Mouse (Mus musculus): Measurements from ENCODE around the gene Ddi2. TPM values are rescaled to one million over a fixed set of nuclear protein-coding genes. Genes with fewer than 3 reads are reported as not detected.

Ddi2 gene
- total RNA-seq, 2 experiments from 2014 or later = 35.0 to 37.6 TPM

GRCm38 (mm10) chr4:141636693-141637092, 86.5 kb downstream of the Ddi2 start:
- intact Hi-C loops (cut with DNase I; ENCODE audit: low total_unique reads) = no loop called here
- no peak for DNase-seq

GRCm38 (mm10) chr4:141635991-141636390, 87.2 kb downstream of the Ddi2 start:
- DNase-seq = no peak
- intact Hi-C loops (cut with DNase I; ENCODE audit: low total_unique reads) = no loop called here

GRCm38 (mm10) chr4:141632111-141632873, 90.9 kb downstream of the Ddi2 start:
- no peak for DNase-seq
- intact Hi-C loops (cut with DNase I; ENCODE audit: low total_unique reads) = no loop called here

GRCm38 (mm10) chr4:141631250-141631649, 92.0 kb downstream of the Ddi2 start:
- intact Hi-C loops (cut with DNase I; ENCODE audit: low total_unique reads) = no loop called here

GRCm38 (mm10) chr4:141630021-141630420, 93.2 kb downstream of the Ddi2 start:
- intact Hi-C loops (cut with DNase I; ENCODE audit: low total_unique reads) = no loop called here

More at GRCm38 (mm10) chr4:141631250-141631649, 92.0 kb downstream of the Ddi2 start:
- no peak for DNase-seq

GRCm38 (mm10) chr4:141628661-141629060, 94.6 kb downstream of the Ddi2 start:
- intact Hi-C loops (cut with DNase I; ENCODE audit: low total_unique reads) = loop anchor here (10.0 kb wide), 1 partner anchor 46 kb away; no protein-coding TSS in a partner anchor
- DNase-seq = no peak

More at GRCm38 (mm10) chr4:141630021-141630420, 93.2 kb downstream of the Ddi2 start:
- DNase-seq = no peak

Other genes starting within 250 kb of the Ddi2 start
- 10 to 100 TPM; 20.1 to 22.1 TPM for gene Spen, start 184.8 kb downstream of the Ddi2 start, total RNA-seq (2021)
- gene Fblim1, start 117.3 kb downstream of the Ddi2 start, total RNA-seq (2021) = 1 to 10 TPM; 2.5 to 3.9 TPM
- gene Tmem82, start 104.8 kb downstream of the Ddi2 start, total RNA-seq (2021) = 1 to 10 TPM in 1 of 2 experiments, under 1 TPM in 1; 0.66 to 1.8 TPM
- 10 to 100 TPM in 1 of 2 experiments, 1 to 10 TPM in 1; 9.0 to 17.7 TPM for gene Slc25a34, start 99.6 kb downstream of the Ddi2 start, total RNA-seq (2021)
- 10 to 100 TPM; 22.2 to 27.7 TPM for gene Plekhm2, start 58.5 kb downstream of the Ddi2 start, total RNA-seq (2021)
- gene Rsc1a1, start 37.8 kb downstream of the Ddi2 start, total RNA-seq (2021) = 1 to 10 TPM; 6.0 TPM
- under 1 TPM in 1 of 2 experiments, not detected in 1; 0.82 TPM for gene Agmat, start 23.3 kb upstream of the Ddi2 start, total RNA-seq (2021)
- 1 to 10 TPM; 8.6 to 9.4 TPM for gene Dnajc16, start 67.5 kb upstream of the Ddi2 start, total RNA-seq (2021)
- 1 to 10 TPM; 3.7 to 4.8 TPM for gene Casp9, start 70.2 kb upstream of the Ddi2 start, total RNA-seq (2021)
- gene Cela2a, start 102.7 kb upstream of the Ddi2 start, total RNA-seq (2021) = not detected
- gene Ctrc, start 122.9 kb upstream of the Ddi2 start, total RNA-seq (2021) = not detected
- gene Efhd2, start 151.5 kb upstream of the Ddi2 start, total RNA-seq (2021) = 10 to 100 TPM; 13.8 to 17.6 TPM

Data from gastrocnemius, postnatal 14 days (tissue).